Mouse (Mus musculus) effector memory CD4-positive, alpha-beta T cell, adult 5 months (primary cell): ENCODE results near the gene Hspb11. TPM values are rescaled to one million over a fixed set of nuclear protein-coding genes. Genes with fewer than 3 reads are reported as not detected.

Source experiments
- polyA plus RNA-seq: library from polyadenylated mRNA; unstranded; fragments of 100-300 nt; shearing (Covaris generic); gene quantifications from one replicate; pipeline ENCODE4 v1.2.1, GENCODE M21; 2017

Hspb11 gene
- polyA plus RNA-seq: 9.1 TPM

DNA sequence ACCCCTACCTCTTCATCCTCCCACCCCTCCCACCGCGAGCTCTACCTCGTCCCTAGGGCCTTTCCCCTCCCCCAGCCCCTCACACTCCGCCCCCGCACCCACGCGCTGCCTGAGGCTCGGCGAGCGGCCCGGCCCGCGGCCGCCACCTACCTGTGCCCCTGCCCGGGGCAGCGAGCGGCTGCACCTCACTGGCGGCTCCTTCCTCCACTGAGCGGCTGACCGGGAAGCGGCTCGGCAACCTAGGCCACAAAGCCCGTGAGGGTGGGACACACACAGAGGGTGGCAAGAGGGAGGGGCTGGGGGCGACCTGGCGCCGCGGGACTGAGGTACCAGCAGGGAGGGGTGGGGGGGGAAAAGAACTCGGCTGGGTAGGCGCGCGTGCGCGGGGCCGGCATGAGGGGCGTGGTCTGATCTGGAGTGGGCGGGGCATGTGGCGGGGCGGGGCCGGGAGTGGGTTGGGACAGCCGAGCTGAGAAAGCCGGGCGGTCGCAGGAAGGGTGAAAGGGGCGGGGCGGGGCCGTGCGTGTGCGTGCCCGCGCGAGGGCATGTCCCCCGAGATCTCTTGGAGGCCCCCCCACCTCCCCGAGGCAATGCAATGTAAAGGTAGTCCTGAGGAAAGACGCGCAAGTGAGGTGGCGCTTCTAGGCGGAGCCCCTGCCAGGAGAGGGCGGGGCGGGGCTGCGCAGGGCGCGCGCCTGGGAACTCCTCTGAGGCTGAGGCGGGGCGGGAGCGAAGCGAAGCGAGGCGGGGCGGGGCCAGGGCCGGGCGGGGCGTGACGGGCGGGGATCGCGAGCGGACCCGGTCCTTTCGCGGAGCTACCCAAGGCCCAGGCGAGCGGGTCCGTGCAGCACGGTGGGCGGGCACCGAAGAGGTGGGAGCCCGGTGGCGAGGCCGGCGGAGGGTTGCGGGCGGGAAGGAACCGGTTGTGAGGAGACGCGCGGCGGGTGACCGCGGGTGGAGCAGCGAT lies at the start of gene Hspb11, which contains the start of gene Lrrc42:
TSS of gene Hspb11 (plus strand) at position 469 of the 967 bp plus-strand sequence.
TSS of gene Lrrc42 (minus strand) at position 408 of the 967 bp plus-strand sequence.

DNA sequence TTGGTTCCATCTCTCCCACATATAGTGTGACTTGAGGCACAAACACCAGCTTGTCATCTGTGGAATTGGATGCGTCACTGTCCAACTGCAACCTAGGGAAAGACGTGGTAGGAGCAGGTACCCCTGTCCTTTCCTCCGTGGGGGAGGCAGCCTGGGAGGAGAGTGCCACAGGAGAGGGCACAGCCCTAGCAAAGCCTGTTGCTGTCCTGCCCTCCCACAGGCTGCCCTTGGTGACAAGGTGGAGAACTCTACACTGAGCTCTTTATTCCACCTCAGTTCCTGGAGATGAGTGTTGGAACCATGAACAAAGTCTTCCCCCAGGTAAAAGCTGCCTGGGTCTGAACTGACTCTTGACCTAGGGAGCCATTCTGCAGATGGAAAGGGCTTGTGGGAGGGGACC lies 44.5 kb upstream of the Hspb11 start, which contains the start of gene Ldlrad1:
TSS of gene Ldlrad1 (plus strand) at position 301 of the 400 bp plus-strand sequence.

DNA sequence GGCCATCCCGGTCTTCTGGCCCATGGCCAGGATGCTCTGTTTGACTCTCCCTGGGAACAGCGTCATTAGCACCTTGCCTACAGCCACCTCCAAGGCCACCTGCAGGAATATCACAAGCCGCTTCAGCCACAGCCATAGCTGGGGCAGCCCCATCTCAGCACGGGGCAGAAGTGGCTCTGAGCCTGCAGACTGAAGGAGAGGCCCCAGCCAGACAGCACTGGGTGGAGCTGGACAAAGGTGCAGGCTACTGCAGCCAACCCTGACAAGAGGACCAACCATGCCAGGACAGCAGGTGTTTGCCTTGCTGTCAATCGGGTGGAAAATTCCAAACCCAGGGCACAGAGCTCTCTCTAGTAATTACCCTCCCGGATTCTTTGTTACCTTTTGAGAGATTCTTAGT lies 53.6 kb downstream of the Hspb11 start, which contains the start of gene Dio1:
TSS of gene Dio1 (minus strand) at position 204 of the 400 bp plus-strand sequence.

DNA sequence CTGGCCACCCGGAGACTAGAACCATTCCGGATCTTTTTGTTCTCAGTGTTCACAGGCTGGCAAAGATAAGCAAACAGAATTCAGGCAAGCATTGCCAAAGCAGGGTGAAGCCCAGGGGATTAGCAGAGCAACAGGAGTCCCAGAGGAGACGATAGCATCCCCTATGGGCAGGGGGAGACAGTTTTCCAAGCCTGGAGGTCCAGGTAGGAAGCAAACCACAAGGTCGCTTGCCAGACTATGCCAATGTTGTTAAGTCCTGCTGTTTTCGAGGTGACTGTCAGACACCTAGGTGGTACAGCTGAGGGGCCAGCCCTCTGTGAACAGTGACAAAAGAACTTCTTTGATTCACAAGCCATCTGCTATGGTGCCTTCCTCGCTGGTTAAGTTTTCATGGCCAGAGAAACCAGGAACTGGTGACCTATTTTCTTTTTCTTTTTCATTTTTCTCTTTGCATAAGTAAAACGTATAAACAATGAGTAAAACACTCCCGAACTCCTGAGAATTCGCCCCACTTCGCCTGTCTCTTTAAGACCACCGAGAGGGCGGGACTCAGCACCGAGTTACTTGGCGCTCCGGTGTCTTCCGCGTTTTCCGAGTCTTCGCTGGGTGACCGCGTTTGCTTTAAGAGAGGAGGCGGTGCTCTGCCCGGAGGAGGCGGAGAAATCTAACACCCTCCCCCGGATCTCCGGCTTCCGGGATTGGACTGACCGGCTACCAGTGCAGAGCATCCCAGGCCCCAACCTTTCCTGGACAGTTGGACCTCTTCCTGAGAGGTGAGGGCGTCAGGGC lies 60.5 kb downstream of the Hspb11 start, which contains the start of gene Yipf1:
TSS of gene Yipf1 (plus strand) at position 674 of the 789 bp plus-strand sequence.

Other genes with a start within 250 kb of the Hspb11 start
- 48.8 TPM for gene Mrpl37, start 186.7 kb upstream of the Hspb11 start, polyA plus RNA-seq
- gene Cyb5rl, start 186.6 kb upstream of the Hspb11 start, polyA plus RNA-seq: 7.8 TPM
- not detected for gene Cdcp2, start 156.7 kb upstream of the Hspb11 start, polyA plus RNA-seq
- 244 TPM for gene Tmem59, start 75.2 kb upstream of the Hspb11 start, polyA plus RNA-seq
- 14.4 TPM for gene Tceanc2, start 74.5 kb upstream of the Hspb11 start, polyA plus RNA-seq
- gene Ldlrad1, start 44.4 kb upstream of the Hspb11 start, polyA plus RNA-seq: not detected
- gene Lrrc42, start 61 bp upstream of the Hspb11 start, polyA plus RNA-seq: 12.8 TPM
- not detected for gene Dio1, start 53.6 kb downstream of the Hspb11 start, polyA plus RNA-seq
- gene Yipf1, start 60.8 kb downstream of the Hspb11 start, polyA plus RNA-seq: 53.7 TPM
- 5.1 TPM for gene Ndc1, start 114.2 kb downstream of the Hspb11 start, polyA plus RNA-seq
- 0.95 TPM for gene Glis1, start 181.0 kb downstream of the Hspb11 start, polyA plus RNA-seq